Mouse (Mus musculus): ENCODE measurements around the gene Clec16a. TPM values are rescaled to one million over a fixed set of nuclear protein-coding genes. Genes with fewer than 3 reads are reported as not detected.

The Clec16a gene
- polyA plus RNA-seq, 1 experiment from 2014 or later: 32.5 TPM

GRCm38 (mm10) chr16:10620961-10621614 is 75.9 kb downstream of the Clec16a start:
- no peaks in the 10 kb centered on the region for H3K27me3 ChIP-seq (ENCODE audit: control insufficient read depth, insufficient read depth, low read length)
- 0 out of 4 replicates have a peak overlapping the region, but pooled peaks of 1 of the 2 experiments have one; percentile 1 for H3K27ac ChIP-seq (replicated peaks in 1 of 2; ENCODE audit: control insufficient read depth in 1 of 2, insufficient read depth in 1 of 2, low read depth in 2 of 2, low read length in 2 of 2)
- no peak overlapping the region for H3K4me2 ChIP-seq (ENCODE audit: low read length)
- 54% methylated on average over 6 of the region's 6 CpGs for WGBS
- H3K36me3 ChIP-seq (ENCODE audit: control insufficient read depth, insufficient read depth, low read length): peaks cover 20% of the 10 kb centered on the region
- H3K4me1 ChIP-seq (ENCODE audit: control insufficient read depth in 2 of 2, insufficient read depth in 2 of 2, low read length in 2 of 2): peaks cover 0 to 8% of the 10 kb centered on the region in 2 experiments; a peak in 2 of 4 replicates
- no peak overlapping the region for H3K9ac ChIP-seq (ENCODE audit: low read length)
- H3K4me3 ChIP-seq (ENCODE audit: control insufficient read depth in 1 of 2, insufficient read depth in 1 of 2, low read depth in 1 of 2, low read length in 2 of 2): no peak overlapping the region
- no peak for ATAC-seq (ENCODE audit: insufficient number of reproducible peaks, insufficient read depth, low FRiP score, low read depth)
- H3K9me3 ChIP-seq (ENCODE audit: control insufficient read depth, low read length): no peaks in the 10 kb centered on the region

DNA sequence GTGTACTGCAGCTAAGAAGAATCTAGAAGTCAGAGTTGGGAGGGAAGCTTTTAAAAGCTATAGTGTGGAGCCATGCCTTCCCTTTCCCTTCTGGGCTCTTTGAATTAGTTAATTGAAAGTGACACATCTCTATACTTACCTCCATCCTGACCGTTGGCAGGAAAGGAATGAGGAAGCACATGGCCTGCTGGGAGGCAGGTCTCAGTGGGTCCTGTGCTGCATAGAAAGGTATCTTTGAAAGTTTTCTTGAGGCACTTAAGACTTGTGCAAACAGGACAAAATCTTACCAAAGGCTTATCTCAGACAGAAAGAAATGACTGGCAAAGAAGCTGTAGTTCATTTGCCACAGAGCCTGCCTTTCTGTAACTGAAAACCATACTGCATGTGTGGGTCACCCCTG is 76.6 kb downstream of the Clec16a start:
- no peak overlapping the region for H3K27ac ChIP-seq (replicated peaks in 1 of 2; ENCODE audit: control insufficient read depth in 1 of 2, insufficient read depth in 1 of 2, low read depth in 2 of 2, low read length in 2 of 2)
- no peak for ATAC-seq (ENCODE audit: insufficient number of reproducible peaks, insufficient read depth, low FRiP score, low read depth)

DNA sequence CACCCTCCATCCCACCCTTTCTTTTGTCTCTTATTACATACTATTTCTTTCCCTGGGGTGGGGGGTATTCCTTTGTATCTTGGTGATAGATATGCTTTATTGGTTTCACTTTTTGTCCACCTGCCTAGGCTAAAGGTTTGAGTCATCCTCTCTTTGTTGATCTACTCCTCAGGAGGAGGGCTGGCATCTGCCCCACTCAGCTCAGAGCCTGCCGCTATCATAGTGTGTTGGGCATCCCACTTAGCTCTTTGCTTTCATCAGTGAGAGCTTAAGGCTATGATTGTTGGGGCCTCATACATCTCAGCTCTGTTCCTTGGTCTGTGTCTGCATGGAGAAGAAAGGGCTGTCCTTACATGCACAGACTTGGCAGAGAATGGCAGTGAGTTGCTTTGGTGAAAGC is 81.0 kb downstream of the Clec16a start:
- Histone ChIP-seq H3K4me3 (ENCODE audit: control insufficient read depth in 1 of 2, insufficient read depth in 1 of 2, low read depth in 1 of 2, low read length in 2 of 2) (no peak overlapping the region), H3K9me3 (ENCODE audit: control insufficient read depth, low read length) (no peaks in the 10 kb centered on the region), H3K4me2 (ENCODE audit: low read length) (no peak overlapping the region), H3K27ac (replicated peaks in 1 of 2; ENCODE audit: control insufficient read depth in 1 of 2, insufficient read depth in 1 of 2, low read depth in 2 of 2, low read length in 2 of 2) (no peak overlapping the region), H3K36me3 (ENCODE audit: control insufficient read depth, insufficient read depth, low read length) (peaks cover 19% of the 10 kb centered on the region), H3K4me1 (ENCODE audit: control insufficient read depth in 2 of 2, insufficient read depth in 2 of 2, low read length in 2 of 2) (peaks cover 18 to 35% of the 10 kb centered on the region in 2 experiments), H3K9ac (ENCODE audit: low read length) (no peak overlapping the region), H3K27me3 (ENCODE audit: control insufficient read depth, insufficient read depth, low read length) (no peaks in the 10 kb centered on the region)
- WGBS: 70% methylated on average over 1 of the region's 1 CpGs
- no peak for ATAC-seq (ENCODE audit: insufficient number of reproducible peaks, insufficient read depth, low FRiP score, low read depth)

More for the DNA sequence above, 76.6 kb downstream of the Clec16a start:
- H3K9me3 ChIP-seq (ENCODE audit: control insufficient read depth, low read length): no peaks in the 10 kb centered on the region
- H3K4me2 ChIP-seq (ENCODE audit: low read length): no peak overlapping the region
- WGBS: 30% methylated on average over 1 of the region's 1 CpGs
- peaks cover 16% of the 10 kb centered on the region for H3K36me3 ChIP-seq (ENCODE audit: control insufficient read depth, insufficient read depth, low read length)
- no peak overlapping the region for H3K9ac ChIP-seq (ENCODE audit: low read length)
- no peak overlapping the region for H3K4me3 ChIP-seq (ENCODE audit: control insufficient read depth in 1 of 2, insufficient read depth in 1 of 2, low read depth in 1 of 2, low read length in 2 of 2)
- H3K27me3 ChIP-seq (ENCODE audit: control insufficient read depth, insufficient read depth, low read length): no peaks in the 10 kb centered on the region
- H3K4me1 ChIP-seq (ENCODE audit: control insufficient read depth in 2 of 2, insufficient read depth in 2 of 2, low read length in 2 of 2): peaks cover 0 to 12% of the 10 kb centered on the region in 2 experiments; a peak in 2 of 4 replicates

DNA sequence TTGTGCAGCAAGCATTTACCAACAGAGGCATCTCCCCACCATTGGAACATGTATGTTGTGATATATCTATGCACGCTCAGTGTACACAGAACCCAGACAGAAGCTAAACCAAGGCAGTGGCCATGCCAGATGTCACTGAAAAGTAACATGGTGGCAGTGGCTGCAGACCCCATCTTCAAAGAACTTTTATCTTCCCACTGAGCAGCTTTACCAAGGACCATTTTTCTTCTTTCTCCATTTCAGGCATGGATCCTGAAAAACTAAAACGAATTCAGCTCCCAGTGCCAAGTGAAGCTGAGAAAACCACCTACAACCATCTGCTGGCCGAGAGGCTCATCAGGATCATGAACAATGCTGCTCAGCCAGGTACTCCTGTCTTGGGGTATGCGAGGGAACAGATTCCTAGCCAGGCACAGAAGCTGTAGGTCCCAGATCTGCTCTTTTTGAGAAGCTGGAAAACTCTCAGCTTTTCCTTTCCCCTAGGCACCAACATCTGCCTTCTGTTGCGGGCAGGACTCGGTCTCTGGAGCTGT is 82.1 kb downstream of the Clec16a start:
- H3K4me1 ChIP-seq (ENCODE audit: control insufficient read depth in 2 of 2, insufficient read depth in 2 of 2, low read length in 2 of 2): peaks cover 18 to 35% of the 10 kb centered on the region in 2 experiments
- H3K27ac ChIP-seq (replicated peaks in 1 of 2; ENCODE audit: control insufficient read depth in 1 of 2, insufficient read depth in 1 of 2, low read depth in 2 of 2, low read length in 2 of 2): 0 out of 4 replicates have a peak overlapping the region, but pooled peaks of 1 of the 2 experiments have one; percentile 21
- no peaks in the 10 kb centered on the region for H3K27me3 ChIP-seq (ENCODE audit: control insufficient read depth, insufficient read depth, low read length)
- WGBS: 87% methylated on average over 6 of the region's 6 CpGs
- no peak for ATAC-seq (ENCODE audit: insufficient number of reproducible peaks, insufficient read depth, low FRiP score, low read depth)
- H3K36me3 ChIP-seq (ENCODE audit: control insufficient read depth, insufficient read depth, low read length): peaks cover 19% of the 10 kb centered on the region
- no peaks in the 10 kb centered on the region for H3K9me3 ChIP-seq (ENCODE audit: control insufficient read depth, low read length)
- no peak overlapping the region for H3K4me2 ChIP-seq (ENCODE audit: low read length)
- H3K4me3 ChIP-seq (ENCODE audit: control insufficient read depth in 1 of 2, insufficient read depth in 1 of 2, low read depth in 1 of 2, low read length in 2 of 2): no peak overlapping the region
- H3K9ac ChIP-seq (ENCODE audit: low read length): no peak overlapping the region

GRCm38 (mm10) chr16:10628030-10628555 is 83.0 kb downstream of the Clec16a start:
- no peak for ATAC-seq (ENCODE audit: insufficient number of reproducible peaks, insufficient read depth, low FRiP score, low read depth)

GRCm38 (mm10) chr16:10628960-10629359 is 83.8 kb downstream of the Clec16a start:
- Histone ChIP-seq H3K4me2 (ENCODE audit: low read length) (no peak overlapping the region), H3K4me1 (ENCODE audit: control insufficient read depth in 2 of 2, insufficient read depth in 2 of 2, low read length in 2 of 2) (peaks cover 18 to 35% of the 10 kb centered on the region in 2 experiments), H3K9ac (ENCODE audit: low read length) (no peak overlapping the region), H3K9me3 (ENCODE audit: control insufficient read depth, low read length) (no peaks in the 10 kb centered on the region), H3K36me3 (ENCODE audit: control insufficient read depth, insufficient read depth, low read length) (peaks cover 25% of the 10 kb centered on the region), H3K27ac (replicated peaks in 1 of 2; ENCODE audit: control insufficient read depth in 1 of 2, insufficient read depth in 1 of 2, low read depth in 2 of 2, low read length in 2 of 2) (peak overlapping the region; percentile 67 to 73), H3K4me3 (ENCODE audit: control insufficient read depth in 1 of 2, insufficient read depth in 1 of 2, low read depth in 1 of 2, low read length in 2 of 2) (no peak overlapping the region), H3K27me3 (ENCODE audit: control insufficient read depth, insufficient read depth, low read length) (no peaks in the 10 kb centered on the region)
- ATAC-seq (ENCODE audit: insufficient number of reproducible peaks, insufficient read depth, low FRiP score, low read depth): peak; percentile 71
- WGBS: 2% methylated on average over 3 of the region's 3 CpGs

More at GRCm38 (mm10) chr16:10628030-10628555, 83.0 kb downstream of the Clec16a start:
- 67% methylated on average over 4 of the region's 4 CpGs for WGBS
- peaks cover 19% of the 10 kb centered on the region for H3K36me3 ChIP-seq (ENCODE audit: control insufficient read depth, insufficient read depth, low read length)
- H3K27me3 ChIP-seq (ENCODE audit: control insufficient read depth, insufficient read depth, low read length): no peaks in the 10 kb centered on the region
- H3K9ac ChIP-seq (ENCODE audit: low read length): no peak overlapping the region
- no peaks in the 10 kb centered on the region for H3K9me3 ChIP-seq (ENCODE audit: control insufficient read depth, low read length)
- H3K4me1 ChIP-seq (ENCODE audit: control insufficient read depth in 2 of 2, insufficient read depth in 2 of 2, low read length in 2 of 2): peaks cover 18 to 35% of the 10 kb centered on the region in 2 experiments
- H3K27ac ChIP-seq (replicated peaks in 1 of 2; ENCODE audit: control insufficient read depth in 1 of 2, insufficient read depth in 1 of 2, low read depth in 2 of 2, low read length in 2 of 2): peak overlapping the region; percentile 42 to 73; a peak in 3 of 4 replicates
- no peak overlapping the region for H3K4me2 ChIP-seq (ENCODE audit: low read length)
- H3K4me3 ChIP-seq (ENCODE audit: control insufficient read depth in 1 of 2, insufficient read depth in 1 of 2, low read depth in 1 of 2, low read length in 2 of 2): no peak overlapping the region

- H3K9me3 ChIP-seq (ENCODE audit: control insufficient read depth, low read length): no peaks in the 10 kb centered on the region
- peak; percentile 2; the same call in 1 of the 2 replicates for ATAC-seq (ENCODE audit: insufficient number of reproducible peaks, insufficient read depth, low FRiP score, low read depth)
- H3K4me1 ChIP-seq (ENCODE audit: control insufficient read depth in 2 of 2, insufficient read depth in 2 of 2, low read length in 2 of 2): peaks cover 18 to 35% of the 10 kb centered on the region in 2 experiments
- peaks cover 25% of the 10 kb centered on the region for H3K36me3 ChIP-seq (ENCODE audit: control insufficient read depth, insufficient read depth, low read length)
- no peak overlapping the region for H3K4me3 ChIP-seq (ENCODE audit: control insufficient read depth in 1 of 2, insufficient read depth in 1 of 2, low read depth in 1 of 2, low read length in 2 of 2)
- no peak overlapping the region for H3K4me2 ChIP-seq (ENCODE audit: low read length)
- H3K27me3 ChIP-seq (ENCODE audit: control insufficient read depth, insufficient read depth, low read length): no peaks in the 10 kb centered on the region
- peak overlapping the region; percentile 67 to 73 for H3K27ac ChIP-seq (replicated peaks in 1 of 2; ENCODE audit: control insufficient read depth in 1 of 2, insufficient read depth in 1 of 2, low read depth in 2 of 2, low read length in 2 of 2)
- H3K9ac ChIP-seq (ENCODE audit: low read length): no peak overlapping the region
- WGBS: 20% methylated on average over 3 of the region's 3 CpGs
Measured at GRCm38 (mm10) chr16:10629361-10629760, 84.2 kb downstream of the Clec16a start.
